Mouse (Mus musculus) heart, embryonic 10.5 days (tissue): ENCODE results near the gene Med13l. TPM values are rescaled to one million over a fixed set of nuclear protein-coding genes. Genes with fewer than 3 reads are reported as not detected.

Experiments
- DNase-seq: peaks from one replicate; pipeline ENCODE4 v3.0.0-alpha.2; 2017; ENCODE audit warnings: low spot score
- H3K27ac ChIP-seq: fragments of 300-500 bp; sonication (generic); 2 replicates; pipeline ENCODE4 v1.5.1; 2016; ENCODE audit warnings: mild to moderate bottlenecking
- H3K27me3 ChIP-seq: fragments of 300-500 bp; sonication (generic); 2 replicates; pipeline ENCODE4 v1.6.1; 2016; ENCODE audit warnings: mild to moderate bottlenecking; ENCODE audit not compliant: poor library complexity, insufficient read depth, severe bottlenecking
- H3K36me3 ChIP-seq: fragments of 300-500 bp; sonication (generic); 2 replicates; pipeline ENCODE4 v1.6.1; 2016; ENCODE audit warnings: mild to moderate bottlenecking, moderate library complexity
- H3K4me1 ChIP-seq: fragments of 300-500 bp; sonication (generic); 2 replicates; pipeline ENCODE4 v1.6.1; 2016; ENCODE audit warnings: mild to moderate bottlenecking
- H3K4me3 ChIP-seq: fragments of 300-500 bp; sonication (generic); 2 replicates; pipeline ENCODE4 v1.5.1; 2016; ENCODE audit warnings: mild to moderate bottlenecking, moderate library complexity
- H3K9me3 ChIP-seq: fragments of 300-500 bp; sonication (generic); 2 replicates; pipeline ENCODE4 v1.6.1; 2016; ENCODE audit warnings: mild to moderate bottlenecking, moderate library complexity
- WGBS: fragments of 180-500 bp; shearing (Covaris S2); methylation state at CpG from one replicate; pipeline ENCODE4 v1.1.7; 2016; 5-methylcytosine and 5-hydroxymethylcytosine counted together
- polyA plus RNA-seq: library from polyadenylated mRNA; unstranded; fragments of >200 nt; fragmentation: Nextera tagmentation; extraction: Ambion mirVana; gene quantifications from 2 replicates; pipeline ENCODE4 v1.2.1, GENCODE M21; 2016

The Med13l gene
- polyA plus RNA-seq, 1 experiment from 2014 or later: 10.0 TPM

- DNase-seq: no peak
- Histone ChIP-seq H3K27me3 (peaks cover 4% of the 10 kb centered on the region; the same call in 1 of the 2 replicates), H3K36me3 (no peaks in the 10 kb centered on the region), H3K4me1 (peaks cover 44% of the 10 kb centered on the region), H3K4me3 (peak overlapping the region; percentile 86), H3K9me3 (no peaks in the 10 kb centered on the region), H3K27ac (peak overlapping the region; percentile 97)
- WGBS: under 1% methylated on average over 58 of the region's 59 CpGs
Measured at GRCm38 (mm10) chr5:118561086-118561987, 858 bp downstream of the Med13l start.

- WGBS: 55% methylated on average over 3 of the region's 3 CpGs
- no peak overlapping the region for H3K27ac ChIP-seq
- no peaks in the 10 kb centered on the region for H3K9me3 ChIP-seq
- H3K27me3 ChIP-seq: peaks cover 4% of the 10 kb centered on the region; the same call in 1 of the 2 replicates
- H3K4me3 ChIP-seq: peak overlapping the region; percentile 86
- no peak for DNase-seq
- H3K36me3 ChIP-seq: no peaks in the 10 kb centered on the region
- peaks cover 46% of the 10 kb centered on the region for H3K4me1 ChIP-seq
Measured at GRCm38 (mm10) chr5:118562206-118562605, 1.7 kb downstream of the Med13l start.

GRCm38 (mm10) chr5:118563590-118563989, 3.1 kb downstream of the Med13l start:
- WGBS: 22% methylated on average over 6 of the region's 6 CpGs
- H3K4me1 ChIP-seq: peaks cover 59% of the 10 kb centered on the region

GRCm38 (mm10) chr5:118567395-118567794, 6.9 kb downstream of the Med13l start:
- WGBS: 51% methylated on average over 7 of the region's 7 CpGs

More at GRCm38 (mm10) chr5:118563590-118563989, 3.1 kb downstream of the Med13l start:
- H3K27me3 ChIP-seq: no peaks in the 10 kb centered on the region
- H3K27ac ChIP-seq: 0 out of 2 replicates have a peak overlapping the region, but pooled peaks have one; percentile 13
- DNase-seq: no peak
- H3K4me3 ChIP-seq: 0 out of 2 replicates have a peak overlapping the region, but pooled peaks have one; percentile 12
- H3K36me3 ChIP-seq: no peaks in the 10 kb centered on the region
- H3K9me3 ChIP-seq: no peaks in the 10 kb centered on the region

GRCm38 (mm10) chr5:118569017-118569416, 8.5 kb downstream of the Med13l start:
- H3K36me3 ChIP-seq: no peaks in the 10 kb centered on the region
- no peaks in the 10 kb centered on the region for H3K9me3 ChIP-seq
- no peak overlapping the region for H3K4me3 ChIP-seq
- no peak for DNase-seq
- WGBS: 36% methylated on average over 3 of the region's 3 CpGs
- no peaks in the 10 kb centered on the region for H3K27me3 ChIP-seq
- H3K27ac ChIP-seq: no peak overlapping the region
- H3K4me1 ChIP-seq: peaks cover 71% of the 10 kb centered on the region

More at GRCm38 (mm10) chr5:118567395-118567794, 6.9 kb downstream of the Med13l start:
- no peak for DNase-seq
- Histone ChIP-seq H3K9me3 (no peaks in the 10 kb centered on the region), H3K36me3 (no peaks in the 10 kb centered on the region), H3K27ac (no peak overlapping the region), H3K27me3 (no peaks in the 10 kb centered on the region), H3K4me3 (no peak overlapping the region), H3K4me1 (peaks cover 72% of the 10 kb centered on the region)

- no peak overlapping the region for H3K4me3 ChIP-seq
- WGBS: 72% methylated on average over 20 of the region's 20 CpGs
- no peaks in the 10 kb centered on the region for H3K9me3 ChIP-seq
- H3K27ac ChIP-seq: no peak overlapping the region
- no peak for DNase-seq
- no peaks in the 10 kb centered on the region for H3K36me3 ChIP-seq
- H3K4me1 ChIP-seq: peaks cover 80% of the 10 kb centered on the region
- H3K27me3 ChIP-seq: no peaks in the 10 kb centered on the region
Measured at GRCm38 (mm10) chr5:118569606-118570580, 9.4 kb downstream of the Med13l start.

GRCm38 (mm10) chr5:118571504-118571903, 11.0 kb downstream of the Med13l start:
- H3K4me3 ChIP-seq: no peak overlapping the region
- H3K9me3 ChIP-seq: no peaks in the 10 kb centered on the region
- peaks cover 77% of the 10 kb centered on the region for H3K4me1 ChIP-seq
- 63% methylated on average over 4 of the region's 4 CpGs for WGBS
- no peaks in the 10 kb centered on the region for H3K36me3 ChIP-seq
- H3K27me3 ChIP-seq: no peaks in the 10 kb centered on the region
- H3K27ac ChIP-seq: no peak overlapping the region
- no peak for DNase-seq

- Histone ChIP-seq H3K36me3 (no peaks in the 10 kb centered on the region), H3K4me3 (no peak overlapping the region), H3K9me3 (no peaks in the 10 kb centered on the region), H3K27ac (no peak overlapping the region), H3K4me1 (peaks cover 52% of the 10 kb centered on the region), H3K27me3 (no peaks in the 10 kb centered on the region)
- DNase-seq: no peak
- 57% methylated on average over 3 of the region's 3 CpGs for WGBS
Measured at GRCm38 (mm10) chr5:118574236-118574635, 13.8 kb downstream of the Med13l start.

GRCm38 (mm10) chr5:118574997-118575396, 14.5 kb downstream of the Med13l start:
- 72% methylated on average over 7 of the region's 7 CpGs for WGBS
- no peaks in the 10 kb centered on the region for H3K36me3 ChIP-seq
- H3K4me3 ChIP-seq: no peak overlapping the region
- H3K4me1 ChIP-seq: peaks cover 46% of the 10 kb centered on the region
- H3K9me3 ChIP-seq: no peaks in the 10 kb centered on the region
- no peak for DNase-seq
- H3K27ac ChIP-seq: no peak overlapping the region
- H3K27me3 ChIP-seq: no peaks in the 10 kb centered on the region

- H3K9me3 ChIP-seq: no peaks in the 10 kb centered on the region
- H3K27ac ChIP-seq: no peak overlapping the region
- DNase-seq: no peak
- no peaks in the 10 kb centered on the region for H3K27me3 ChIP-seq
- H3K36me3 ChIP-seq: peaks cover 3% of the 10 kb centered on the region; the same call in 1 of the 2 replicates
- peaks cover 40% of the 10 kb centered on the region for H3K4me1 ChIP-seq
- WGBS: 82% methylated on average over 6 of the region's 6 CpGs
- H3K4me3 ChIP-seq: no peak overlapping the region
Measured at GRCm38 (mm10) chr5:118575909-118576308, 15.4 kb downstream of the Med13l start.

GRCm38 (mm10) chr5:118576731-118577130, 16.3 kb downstream of the Med13l start:
- Histone ChIP-seq H3K9me3 (no peaks in the 10 kb centered on the region), H3K4me1 (peaks cover 33% of the 10 kb centered on the region), H3K27ac (no peak overlapping the region), H3K36me3 (peaks cover 3% of the 10 kb centered on the region; the same call in 1 of the 2 replicates), H3K27me3 (no peaks in the 10 kb centered on the region), H3K4me3 (no peak overlapping the region)
- 72% methylated on average over 3 of the region's 3 CpGs for WGBS
- no peak for DNase-seq

GRCm38 (mm10) chr5:118585355-118585754, 24.9 kb downstream of the Med13l start:
- Histone ChIP-seq H3K4me1 (peaks cover 51% of the 10 kb centered on the region), H3K9me3 (no peaks in the 10 kb centered on the region)
- WGBS: 75% methylated on average over 4 of the region's 4 CpGs

More at GRCm38 (mm10) chr5:118585355-118585754, 24.9 kb downstream of the Med13l start:
- H3K27me3 ChIP-seq: no peaks in the 10 kb centered on the region
- no peak overlapping the region for H3K27ac ChIP-seq
- DNase-seq: no peak
- no peak overlapping the region for H3K4me3 ChIP-seq
- H3K36me3 ChIP-seq: peaks cover 1% of the 10 kb centered on the region; the same call in 1 of the 2 replicates
